Mouse (Mus musculus): Measurements from ENCODE around the gene Npsr1. TPM values are rescaled to one million over a fixed set of nuclear protein-coding genes. Genes with fewer than 3 reads are reported as not detected.

Npsr1 gene
- polyA plus RNA-seq, 1 experiment from 2014 or later = not detected

GRCm38 (mm10) chr9:24282617-24283016 is 184.8 kb downstream of the Npsr1 start:
- H3K4me2 ChIP-seq (ENCODE audit: low read depth, low read length) = no peak overlapping the region
- H3K27ac ChIP-seq (ENCODE audit: low read length) = no peak overlapping the region
- no peak overlapping the region for H3K9ac ChIP-seq (ENCODE audit: low read length)
- H3K4me1 ChIP-seq (ENCODE audit: control insufficient read depth, insufficient read depth, low read length) = no peaks in the 10 kb centered on the region
- no peaks in the 10 kb centered on the region for H3K36me3 ChIP-seq (ENCODE audit: control insufficient read depth, insufficient read depth)
- ATAC-seq (replicated peaks; ENCODE audit: extremely low read depth, insufficient read depth, low FRiP score) = no peak
- H3K9me3 ChIP-seq (replicated peaks; ENCODE audit: control insufficient read depth, low read length) = no peaks in the 10 kb centered on the region
- no peaks in the 10 kb centered on the region for H3K27me3 ChIP-seq (ENCODE audit: control insufficient read depth, insufficient read depth, low read length)
- H3K4me3 ChIP-seq (ENCODE audit: low read length) = no peak overlapping the region
- whole genome bisulfite sequencing = 70% methylated on average over 3 of the region's 3 CpGs

GRCm38 (mm10) chr9:24283071-24283470 is 185.3 kb downstream of the Npsr1 start:
- ATAC-seq (replicated peaks; ENCODE audit: extremely low read depth, insufficient read depth, low FRiP score) = no peak
- 53% methylated on average over 2 of the region's 2 CpGs for WGBS
- H3K27ac ChIP-seq (ENCODE audit: low read length) = no peak overlapping the region
- H3K4me3 ChIP-seq (ENCODE audit: low read length) = no peak overlapping the region
- H3K27me3 ChIP-seq (ENCODE audit: control insufficient read depth, insufficient read depth, low read length) = no peaks in the 10 kb centered on the region
- no peaks in the 10 kb centered on the region for H3K36me3 ChIP-seq (ENCODE audit: control insufficient read depth, insufficient read depth)
- H3K4me2 ChIP-seq (ENCODE audit: low read depth, low read length) = no peak overlapping the region
- no peak overlapping the region for H3K9ac ChIP-seq (ENCODE audit: low read length)
- H3K4me1 ChIP-seq (ENCODE audit: control insufficient read depth, insufficient read depth, low read length) = no peaks in the 10 kb centered on the region
- H3K9me3 ChIP-seq (replicated peaks; ENCODE audit: control insufficient read depth, low read length) = no peaks in the 10 kb centered on the region

- H3K9me3 ChIP-seq (replicated peaks; ENCODE audit: control insufficient read depth, low read length) = no peaks in the 10 kb centered on the region
- no peak for ATAC-seq (replicated peaks; ENCODE audit: extremely low read depth, insufficient read depth, low FRiP score)
- H3K27me3 ChIP-seq (ENCODE audit: control insufficient read depth, insufficient read depth, low read length) = no peaks in the 10 kb centered on the region
- H3K27ac ChIP-seq (ENCODE audit: low read length) = no peak overlapping the region
- no peaks in the 10 kb centered on the region for H3K4me1 ChIP-seq (ENCODE audit: control insufficient read depth, insufficient read depth, low read length)
- no peak overlapping the region for H3K4me2 ChIP-seq (ENCODE audit: low read depth, low read length)
- H3K36me3 ChIP-seq (ENCODE audit: control insufficient read depth, insufficient read depth) = no peaks in the 10 kb centered on the region
- no peak overlapping the region for H3K9ac ChIP-seq (ENCODE audit: low read length)
- H3K4me3 ChIP-seq (ENCODE audit: low read length) = no peak overlapping the region
Observed at GRCm38 (mm10) chr9:24283536-24283935, 185.7 kb downstream of the Npsr1 start.

GRCm38 (mm10) chr9:24284239-24285084 is 186.7 kb downstream of the Npsr1 start:
- WGBS = 78% methylated on average over 5 of the region's 5 CpGs
- no peak overlapping the region for H3K4me3 ChIP-seq (ENCODE audit: low read length)

GRCm38 (mm10) chr9:24285419-24285818 is 187.6 kb downstream of the Npsr1 start:
- WGBS = 92% methylated on average over 5 of the region's 5 CpGs
- H3K9me3 ChIP-seq (replicated peaks; ENCODE audit: control insufficient read depth, low read length) = no peaks in the 10 kb centered on the region

More at GRCm38 (mm10) chr9:24284239-24285084, 186.7 kb downstream of the Npsr1 start:
- no peak overlapping the region for H3K27ac ChIP-seq (ENCODE audit: low read length)
- H3K36me3 ChIP-seq (ENCODE audit: control insufficient read depth, insufficient read depth) = no peaks in the 10 kb centered on the region
- H3K4me2 ChIP-seq (ENCODE audit: low read depth, low read length) = no peak overlapping the region
- H3K4me1 ChIP-seq (ENCODE audit: control insufficient read depth, insufficient read depth, low read length) = no peaks in the 10 kb centered on the region
- no peaks in the 10 kb centered on the region for H3K9me3 ChIP-seq (replicated peaks; ENCODE audit: control insufficient read depth, low read length)
- no peak overlapping the region for H3K9ac ChIP-seq (ENCODE audit: low read length)
- ATAC-seq (replicated peaks; ENCODE audit: extremely low read depth, insufficient read depth, low FRiP score) = no peak
- H3K27me3 ChIP-seq (ENCODE audit: control insufficient read depth, insufficient read depth, low read length) = no peaks in the 10 kb centered on the region

GRCm38 (mm10) chr9:24291385-24291784 is 193.6 kb downstream of the Npsr1 start:
- no peaks in the 10 kb centered on the region for H3K36me3 ChIP-seq (ENCODE audit: control insufficient read depth, insufficient read depth)
- no peaks in the 10 kb centered on the region for H3K9me3 ChIP-seq (replicated peaks; ENCODE audit: control insufficient read depth, low read length)
- no peak overlapping the region for H3K9ac ChIP-seq (ENCODE audit: low read length)
- no peak overlapping the region for H3K4me3 ChIP-seq (ENCODE audit: low read length)
- no peak for ATAC-seq (replicated peaks; ENCODE audit: extremely low read depth, insufficient read depth, low FRiP score)
- no peaks in the 10 kb centered on the region for H3K27me3 ChIP-seq (ENCODE audit: control insufficient read depth, insufficient read depth, low read length)
- no peaks in the 10 kb centered on the region for H3K4me1 ChIP-seq (ENCODE audit: control insufficient read depth, insufficient read depth, low read length)
- WGBS = 43% methylated on average over 6 of the region's 6 CpGs
- no peak overlapping the region for H3K4me2 ChIP-seq (ENCODE audit: low read depth, low read length)
- no peak overlapping the region for H3K27ac ChIP-seq (ENCODE audit: low read length)

More at GRCm38 (mm10) chr9:24285419-24285818, 187.6 kb downstream of the Npsr1 start:
- no peak for ATAC-seq (replicated peaks; ENCODE audit: extremely low read depth, insufficient read depth, low FRiP score)
- Histone ChIP-seq H3K4me2 (ENCODE audit: low read depth, low read length) (no peak overlapping the region), H3K36me3 (ENCODE audit: control insufficient read depth, insufficient read depth) (no peaks in the 10 kb centered on the region), H3K27ac (ENCODE audit: low read length) (no peak overlapping the region), H3K4me3 (ENCODE audit: low read length) (no peak overlapping the region), H3K4me1 (ENCODE audit: control insufficient read depth, insufficient read depth, low read length) (no peaks in the 10 kb centered on the region), H3K27me3 (ENCODE audit: control insufficient read depth, insufficient read depth, low read length) (no peaks in the 10 kb centered on the region), H3K9ac (ENCODE audit: low read length) (no peak overlapping the region)

GRCm38 (mm10) chr9:24293252-24293959 is 195.6 kb downstream of the Npsr1 start:
- H3K9ac ChIP-seq (ENCODE audit: low read length) = no peak overlapping the region
- H3K27ac ChIP-seq (ENCODE audit: low read length) = no peak overlapping the region
- 71% methylated on average over 12 of the region's 12 CpGs for WGBS

GRCm38 (mm10) chr9:24302906-24303305 is 205.1 kb downstream of the Npsr1 start:
- no peak overlapping the region for H3K9ac ChIP-seq (ENCODE audit: low read length)
- H3K27me3 ChIP-seq (ENCODE audit: control insufficient read depth, insufficient read depth, low read length) = no peaks in the 10 kb centered on the region
- no peaks in the 10 kb centered on the region for H3K36me3 ChIP-seq (ENCODE audit: control insufficient read depth, insufficient read depth)
- WGBS = 87% methylated on average over 6 of the region's 6 CpGs
- H3K4me3 ChIP-seq (ENCODE audit: low read length) = no peak overlapping the region
- H3K4me2 ChIP-seq (ENCODE audit: low read depth, low read length) = no peak overlapping the region
- no peak for ATAC-seq (replicated peaks; ENCODE audit: extremely low read depth, insufficient read depth, low FRiP score)
- no peaks in the 10 kb centered on the region for H3K9me3 ChIP-seq (replicated peaks; ENCODE audit: control insufficient read depth, low read length)
- H3K4me1 ChIP-seq (ENCODE audit: control insufficient read depth, insufficient read depth, low read length) = no peaks in the 10 kb centered on the region
- H3K27ac ChIP-seq (ENCODE audit: low read length) = no peak overlapping the region

More at GRCm38 (mm10) chr9:24293252-24293959, 195.6 kb downstream of the Npsr1 start:
- no peak for ATAC-seq (replicated peaks; ENCODE audit: extremely low read depth, insufficient read depth, low FRiP score)
- Histone ChIP-seq H3K36me3 (ENCODE audit: control insufficient read depth, insufficient read depth) (no peaks in the 10 kb centered on the region), H3K4me1 (ENCODE audit: control insufficient read depth, insufficient read depth, low read length) (no peaks in the 10 kb centered on the region), H3K4me3 (ENCODE audit: low read length) (no peak overlapping the region), H3K4me2 (ENCODE audit: low read depth, low read length) (no peak overlapping the region), H3K9me3 (replicated peaks; ENCODE audit: control insufficient read depth, low read length) (no peaks in the 10 kb centered on the region), H3K27me3 (ENCODE audit: control insufficient read depth, insufficient read depth, low read length) (no peaks in the 10 kb centered on the region)

- 0 out of 2 replicates have a peak, but pooled peaks cover 4% of the 10 kb centered on the region for H3K9me3 ChIP-seq (replicated peaks; ENCODE audit: control insufficient read depth, low read length)
- WGBS = 56% methylated on average over 5 of the region's 5 CpGs
- no peaks in the 10 kb centered on the region for H3K4me1 ChIP-seq (ENCODE audit: control insufficient read depth, insufficient read depth, low read length)
- no peak overlapping the region for H3K4me2 ChIP-seq (ENCODE audit: low read depth, low read length)
- H3K4me3 ChIP-seq (ENCODE audit: low read length) = no peak overlapping the region
- no peaks in the 10 kb centered on the region for H3K27me3 ChIP-seq (ENCODE audit: control insufficient read depth, insufficient read depth, low read length)
- no peaks in the 10 kb centered on the region for H3K36me3 ChIP-seq (ENCODE audit: control insufficient read depth, insufficient read depth)
- no peak overlapping the region for H3K27ac ChIP-seq (ENCODE audit: low read length)
- H3K9ac ChIP-seq (ENCODE audit: low read length) = no peak overlapping the region
- no peak for ATAC-seq (replicated peaks; ENCODE audit: extremely low read depth, insufficient read depth, low FRiP score)
Observed at GRCm38 (mm10) chr9:24306990-24307389, 209.2 kb downstream of the Npsr1 start.

Measured in heart, embryonic 16.5 days (tissue).